Mouse (Mus musculus) mouse trophoblast stem cell (cell line): ENCODE measurements around the gene Syn3.

ENCODE experiments used
- in situ Hi-C, 2 experiments: fragments of 300-500 bp; cut with MseI, MboI; formaldehyde crosslinking; loops; 2 replicates in 1 of 2; 3 replicates in 1 of 2; pipeline ENCODE4 v1.15.1; 2025

Gene Syn3

DNA sequence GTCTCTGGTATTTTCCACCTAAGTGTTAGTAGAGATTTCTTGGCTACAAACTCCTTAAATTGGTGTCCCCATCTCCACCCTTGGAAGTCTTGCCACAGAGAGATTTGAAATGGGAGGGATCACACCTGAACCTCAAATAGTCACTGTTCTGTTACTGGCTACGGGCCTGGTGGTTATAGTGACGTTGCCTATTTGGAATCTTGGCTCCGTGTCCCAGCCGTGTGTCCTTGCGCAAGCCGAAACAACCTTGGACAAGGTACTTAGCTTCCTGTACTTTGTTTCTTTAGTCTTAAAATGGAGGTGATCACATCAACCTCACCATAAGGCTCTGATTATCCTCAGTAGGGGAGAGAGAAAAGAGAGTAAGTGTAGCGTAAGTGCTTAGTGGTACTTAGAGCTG lies 212.2 kb downstream of the Syn3 start:
- in situ Hi-C loops: no loop called here

DNA sequence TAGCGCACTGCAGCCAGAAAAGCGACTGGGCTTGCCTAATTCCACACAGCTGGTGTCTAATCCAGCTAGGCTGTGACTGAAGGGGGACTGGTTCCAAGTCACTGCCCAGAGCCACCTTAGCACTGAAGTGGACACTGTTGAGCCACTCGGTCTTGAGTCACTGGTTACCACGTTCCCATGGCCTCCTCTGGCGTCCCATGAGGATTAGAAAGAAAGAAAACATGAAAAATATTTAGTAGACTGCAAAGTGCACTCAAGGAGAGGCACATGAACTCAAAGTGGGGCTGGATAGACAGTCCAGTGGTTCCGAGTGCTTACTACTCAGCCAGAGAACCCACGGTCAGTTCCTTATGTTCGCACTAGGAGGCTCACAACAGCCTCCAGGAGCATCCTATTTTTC lies 217.5 kb downstream of the Syn3 start:
- in situ Hi-C loops: no loop called here

DNA sequence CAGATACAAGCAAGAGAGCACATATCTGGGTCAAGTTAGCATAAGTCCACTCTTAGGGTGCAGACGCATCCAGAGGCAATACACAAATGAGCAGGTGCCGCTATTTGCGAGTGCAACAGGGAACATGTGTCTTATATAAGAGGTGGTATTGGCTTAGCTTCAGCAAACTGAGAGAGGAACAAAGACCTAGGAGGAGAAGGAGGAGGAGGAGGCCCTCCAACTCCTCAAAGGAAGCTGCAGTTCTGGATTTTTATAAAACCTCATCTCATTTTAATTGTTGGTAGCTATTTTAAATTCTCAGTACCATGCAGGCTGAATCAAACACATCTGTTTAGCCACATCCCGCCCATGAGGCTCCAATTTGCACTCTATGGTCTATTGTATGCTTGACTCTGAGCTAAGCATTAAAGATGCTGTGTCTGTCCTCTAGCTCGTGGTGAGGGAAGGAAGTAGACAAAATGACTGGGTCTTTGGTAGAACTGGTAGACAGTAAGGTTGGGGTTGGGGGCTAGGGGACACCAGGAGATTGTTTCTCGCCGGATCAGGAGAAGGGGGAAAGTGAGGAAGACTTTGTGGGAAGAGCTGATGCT lies 219.0 kb downstream of the Syn3 start:
- in situ Hi-C loops: no loop called here

DNA sequence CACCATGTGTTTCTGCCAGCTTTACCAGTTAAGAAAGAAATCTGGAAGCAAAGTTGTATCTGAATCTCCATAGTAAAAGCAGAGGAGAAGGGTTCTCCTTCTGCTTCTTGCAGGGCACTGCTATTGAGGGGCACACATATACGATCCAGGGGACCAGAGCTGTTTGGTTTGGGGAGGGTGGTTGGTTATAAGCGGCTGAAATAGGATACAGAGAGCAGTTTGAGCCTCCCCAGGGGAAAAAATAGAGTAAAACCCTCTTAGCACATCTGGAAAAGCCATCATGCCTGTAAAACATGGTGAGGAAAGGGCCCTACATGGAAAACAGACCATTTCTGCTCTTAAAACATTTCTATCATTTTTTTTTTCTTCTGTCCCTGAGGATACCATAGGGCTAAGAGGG lies 220.2 kb downstream of the Syn3 start:
- in situ Hi-C loops: no loop called here

DNA sequence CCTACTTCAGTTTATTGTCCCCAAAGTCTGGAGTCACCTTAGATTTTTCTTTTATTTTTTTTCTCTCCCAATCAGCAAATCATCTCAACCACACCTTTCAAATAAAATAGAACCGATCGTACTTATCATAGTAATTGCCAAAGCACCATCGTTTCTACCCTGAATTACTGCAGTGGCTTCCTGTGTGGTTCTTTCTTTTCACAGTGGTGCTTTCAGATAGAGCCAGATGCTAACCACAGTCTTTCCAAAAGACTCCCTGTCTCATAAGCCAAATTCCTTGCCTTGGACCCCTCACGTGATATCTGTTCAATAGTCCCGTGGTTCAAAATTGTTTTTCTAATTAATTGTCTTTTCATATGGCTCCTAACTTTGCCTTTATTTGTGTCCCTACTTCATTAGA lies 221.4 kb downstream of the Syn3 start:
- in situ Hi-C loops: no loop called here

DNA sequence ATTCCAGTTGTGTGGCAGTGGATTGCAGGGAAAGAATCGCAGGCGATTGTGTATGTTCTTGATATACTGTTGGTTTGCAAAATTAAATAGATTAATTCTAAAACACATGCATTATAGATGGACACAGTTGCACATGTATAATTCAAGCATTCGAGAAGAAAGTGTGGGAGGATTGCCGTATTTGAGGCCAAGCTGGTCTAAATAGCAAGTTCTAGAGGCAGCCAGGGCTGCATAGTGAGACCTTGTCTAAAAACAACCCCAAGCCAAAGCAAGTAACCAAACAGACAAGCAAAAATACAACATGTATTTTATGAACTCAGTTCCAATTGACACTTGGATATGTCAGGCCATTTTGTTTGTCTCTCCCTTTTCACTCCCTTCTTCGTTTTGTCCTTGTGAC lies 223.1 kb downstream of the Syn3 start:
- in situ Hi-C loops: no loop called here

DNA sequence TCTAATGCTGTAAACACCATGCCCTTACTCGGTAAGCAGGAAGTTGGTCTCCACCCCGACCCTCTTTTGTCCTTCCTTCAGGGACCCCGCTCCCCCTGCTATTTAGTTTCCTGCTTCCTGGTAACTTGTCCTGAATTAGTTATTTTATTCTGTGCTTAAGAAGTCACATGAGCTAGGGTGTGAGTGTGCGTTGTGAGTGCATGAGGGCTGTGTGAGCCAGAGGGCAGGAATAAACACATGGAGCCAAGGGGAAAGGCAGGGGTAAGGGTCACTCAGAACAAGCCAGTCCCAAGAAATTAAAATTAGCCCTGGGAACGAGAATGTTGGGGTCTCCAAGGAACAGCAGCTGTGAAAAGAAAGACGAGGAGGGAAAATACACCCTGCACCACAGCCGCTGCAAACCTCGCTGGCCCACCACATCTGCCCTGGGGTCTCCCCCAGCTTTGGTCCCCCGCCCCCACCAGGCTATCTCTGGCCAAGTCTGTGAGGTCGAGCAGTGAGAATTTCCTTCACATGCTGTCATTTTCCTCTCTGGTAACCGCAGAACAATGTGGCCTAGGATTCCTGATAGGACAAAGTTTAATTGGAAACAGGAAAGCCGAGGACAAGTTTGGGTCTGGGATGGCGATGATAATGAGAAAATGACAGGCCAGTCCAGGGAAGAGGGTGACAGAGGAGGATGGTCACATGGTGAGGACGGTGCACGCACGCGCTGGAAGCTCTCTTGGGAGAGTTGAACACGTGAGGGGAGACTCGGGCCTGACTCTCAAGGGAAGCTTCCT lies 225.1 kb downstream of the Syn3 start:
- in situ Hi-C loops: no loop called here

DNA sequence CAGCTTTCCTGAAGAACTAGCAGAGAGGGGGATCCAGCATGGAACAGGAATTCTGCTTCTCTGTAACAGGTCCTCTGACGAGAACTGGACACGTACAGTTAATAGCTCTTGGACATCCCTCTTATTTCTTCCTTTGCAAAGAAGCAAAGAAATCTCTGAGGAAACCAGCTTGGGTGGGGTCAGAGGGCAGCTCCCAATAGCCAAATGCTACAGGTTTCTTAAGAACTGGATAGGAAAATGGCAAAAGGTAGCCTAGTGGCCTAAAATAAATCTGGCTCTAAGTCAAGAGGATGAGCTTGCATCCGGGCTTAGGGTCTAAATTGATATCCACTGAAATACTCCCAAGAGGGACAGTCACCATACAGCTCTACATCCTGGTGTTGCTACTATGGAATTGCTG lies 225.9 kb downstream of the Syn3 start:
- in situ Hi-C loops: no loop called here

DNA sequence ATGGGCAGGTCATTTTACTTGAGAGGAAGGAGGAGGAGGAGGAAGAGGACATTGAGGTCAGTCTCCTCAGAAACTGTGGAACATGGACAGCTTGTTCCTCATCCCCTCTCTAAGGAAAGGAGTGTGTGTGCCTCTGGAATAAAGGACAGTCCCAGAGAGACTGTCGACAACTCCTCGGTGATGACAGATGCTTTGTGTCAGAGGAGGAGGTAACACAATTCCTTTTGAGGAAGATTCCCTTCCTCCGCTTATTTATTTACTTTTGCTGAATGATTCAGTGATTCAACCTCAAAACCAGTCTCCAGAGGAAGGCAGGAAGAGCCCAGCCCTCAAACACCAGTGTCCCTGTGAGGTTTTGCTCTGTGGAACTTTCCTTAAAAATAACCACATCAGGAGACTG lies 228.4 kb downstream of the Syn3 start:
- in situ Hi-C loops: no loop called here

DNA sequence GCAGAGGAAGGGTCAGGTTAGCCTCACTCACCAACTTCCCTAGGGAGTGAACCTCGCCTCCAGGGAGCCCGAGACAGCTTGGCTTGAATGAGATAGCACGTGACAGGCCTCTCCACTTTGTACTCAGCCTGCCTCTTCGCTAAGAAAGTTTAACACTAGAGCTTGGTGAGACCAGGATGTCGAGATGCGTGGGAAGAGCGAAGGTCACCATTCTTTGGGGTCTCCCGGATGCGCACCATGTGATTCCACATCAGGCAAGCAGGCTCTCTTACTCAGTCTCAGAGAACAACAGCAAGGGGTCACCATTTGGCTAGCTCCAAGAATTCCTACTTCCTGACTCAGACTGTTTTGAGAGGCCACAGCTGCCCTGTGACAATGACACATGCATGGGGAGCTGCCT lies 234.1 kb downstream of the Syn3 start:
- in situ Hi-C loops: no loop called here

DNA sequence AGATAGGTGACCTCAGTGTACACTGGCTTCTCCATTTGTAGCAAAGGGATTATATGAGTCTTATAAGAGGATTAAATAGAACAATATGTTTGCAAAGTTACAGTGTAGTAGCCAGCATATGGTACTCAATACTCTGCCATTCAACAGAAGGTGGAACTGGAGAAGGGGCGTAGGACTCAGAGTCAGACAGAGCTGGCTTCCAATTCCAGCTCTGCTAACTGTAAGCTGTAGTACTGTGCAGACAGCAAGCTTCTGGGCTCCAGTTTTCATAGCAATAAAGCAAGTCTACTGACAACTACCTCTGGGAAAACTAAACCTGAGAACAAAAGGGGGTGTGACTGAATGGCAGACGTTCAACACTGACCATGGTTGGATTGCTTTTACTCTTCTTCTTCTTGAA lies 237.0 kb downstream of the Syn3 start:
- in situ Hi-C loops: no loop called here

DNA sequence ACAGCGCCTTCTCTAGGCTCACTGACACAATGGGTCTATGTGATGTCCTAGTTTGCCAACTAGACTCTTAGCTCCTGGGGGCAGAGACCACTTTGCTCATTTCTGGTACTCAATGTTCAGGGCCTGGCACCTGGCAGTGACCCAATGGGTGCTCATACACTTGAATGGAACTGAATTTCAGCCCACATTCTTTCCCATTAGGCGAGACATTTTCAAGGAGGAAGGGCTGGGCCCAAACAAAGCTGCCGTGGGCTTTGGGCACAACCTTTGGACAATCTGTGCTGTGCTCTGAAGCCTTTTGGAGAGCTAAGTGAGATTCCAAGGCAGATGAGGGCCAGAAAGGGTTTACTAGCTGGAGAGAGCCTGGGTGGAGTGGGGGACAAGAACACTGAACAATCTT lies 239.7 kb downstream of the Syn3 start:
- in situ Hi-C loops: no loop called here

DNA sequence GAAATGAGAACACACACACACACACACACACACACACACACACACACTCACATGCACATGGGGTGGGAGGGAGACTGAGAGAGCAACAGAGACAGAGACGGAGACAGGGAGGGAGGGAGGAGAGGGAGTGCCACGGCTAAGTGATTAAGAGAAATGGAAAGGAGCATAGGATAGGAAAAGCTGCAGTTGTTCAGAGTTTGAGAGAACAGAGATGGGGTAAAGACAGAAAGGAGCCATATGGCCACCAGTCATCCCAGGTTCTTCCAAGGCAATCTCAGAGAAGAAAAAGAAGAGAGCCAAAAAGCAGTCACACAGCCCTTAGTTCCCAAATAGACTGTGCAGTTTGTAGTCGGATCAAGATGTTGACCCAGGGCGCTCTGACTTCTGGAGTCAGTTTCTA lies 240.7 kb downstream of the Syn3 start:
- in situ Hi-C loops: no loop called here

DNA sequence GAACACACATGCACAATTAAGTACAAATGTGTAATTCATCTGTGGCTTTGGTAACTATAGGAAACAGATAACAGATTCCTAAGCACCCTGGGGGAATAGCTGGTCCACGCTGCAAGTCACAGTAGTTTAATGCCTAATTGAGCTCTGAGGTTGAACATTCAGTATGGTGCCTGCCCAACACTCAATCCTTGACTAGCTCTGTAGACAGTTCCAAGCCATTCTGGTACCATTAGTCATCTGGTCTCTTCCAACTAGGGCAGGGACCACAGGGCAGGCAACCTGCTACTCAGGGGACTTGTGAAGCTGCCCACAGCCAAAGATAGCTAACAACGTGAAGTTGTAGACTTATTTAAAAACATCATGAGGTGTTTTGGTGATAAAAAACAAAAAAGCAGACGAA lies 241.7 kb downstream of the Syn3 start:
- in situ Hi-C loops: no loop called here

DNA sequence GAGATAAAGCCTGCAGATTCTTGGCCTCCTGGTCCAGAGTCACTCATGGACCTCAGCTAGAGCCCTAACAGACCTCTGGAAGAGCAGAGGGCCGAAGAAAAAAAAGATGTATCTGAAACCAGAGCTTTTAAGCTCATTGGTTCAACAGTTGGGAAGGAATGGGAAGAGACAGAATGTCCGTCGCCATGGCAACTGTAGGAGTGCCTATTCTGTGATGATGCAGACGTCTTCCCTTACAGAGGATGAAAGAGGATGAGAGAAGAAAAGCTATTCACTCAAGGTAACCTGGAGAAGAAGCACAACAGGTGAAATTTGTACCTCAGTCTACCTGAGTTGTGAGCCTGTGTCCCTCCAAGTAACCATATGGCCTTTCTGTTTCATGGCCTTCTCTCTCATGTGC lies 242.5 kb downstream of the Syn3 start:
- in situ Hi-C loops: no loop called here

DNA sequence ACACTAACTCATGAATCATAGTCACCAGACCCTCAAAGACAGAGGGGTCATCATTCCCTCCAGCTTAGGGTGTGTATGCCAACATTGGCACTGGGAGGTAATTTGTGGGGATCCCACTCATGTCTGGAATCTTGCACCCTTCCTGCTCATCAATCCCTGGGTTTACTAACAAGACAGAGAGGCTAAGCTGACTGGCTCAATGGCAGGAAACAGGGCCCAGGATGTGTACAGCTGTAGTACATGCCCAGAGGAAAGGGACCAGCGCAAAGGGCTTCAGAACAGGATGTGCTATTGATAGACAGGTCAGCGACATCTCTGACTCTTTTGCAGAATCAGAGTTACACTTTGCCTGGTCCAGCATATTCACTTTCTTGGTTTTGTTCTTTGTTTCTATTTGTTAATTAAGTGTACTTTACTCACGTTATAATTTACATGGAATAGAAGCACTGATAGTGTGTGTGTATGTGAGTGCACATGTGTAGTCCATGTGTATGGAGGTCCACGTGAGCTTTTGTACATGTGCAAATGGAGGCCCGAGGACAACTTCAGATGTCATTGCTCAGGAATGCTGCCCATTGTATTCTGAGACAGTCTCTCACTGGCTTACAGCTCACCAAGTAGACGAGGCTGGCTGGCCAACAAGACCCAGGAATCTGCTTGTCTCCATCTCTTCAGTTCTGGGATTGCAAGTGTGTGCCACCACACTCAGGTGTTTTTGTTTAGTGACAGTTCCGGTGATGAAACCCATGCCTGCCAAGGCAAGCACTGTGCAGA lies 248.4 kb downstream of the Syn3 start:
- in situ Hi-C loops: no loop called here

DNA sequence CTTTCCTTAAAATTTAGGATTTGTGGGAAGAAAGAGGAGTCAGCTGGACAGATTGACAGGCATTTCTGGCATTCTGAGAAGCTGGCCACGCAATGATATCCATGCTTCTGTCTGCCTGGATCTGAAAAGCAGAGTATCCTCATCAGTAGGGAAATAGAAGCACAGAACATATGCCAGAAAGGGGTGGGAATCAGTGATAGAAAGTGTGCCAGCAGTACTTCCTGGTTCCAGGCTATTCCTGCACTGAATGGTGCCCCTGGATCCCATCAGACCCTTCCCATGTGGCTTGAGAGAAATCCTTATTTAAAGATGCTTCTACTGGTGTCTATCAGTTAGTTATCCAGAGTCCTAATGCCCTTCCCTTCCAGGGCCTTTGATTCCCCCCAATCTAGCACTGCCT lies 249.4 kb downstream of the Syn3 start:
- in situ Hi-C loops: no loop called here

DNA sequence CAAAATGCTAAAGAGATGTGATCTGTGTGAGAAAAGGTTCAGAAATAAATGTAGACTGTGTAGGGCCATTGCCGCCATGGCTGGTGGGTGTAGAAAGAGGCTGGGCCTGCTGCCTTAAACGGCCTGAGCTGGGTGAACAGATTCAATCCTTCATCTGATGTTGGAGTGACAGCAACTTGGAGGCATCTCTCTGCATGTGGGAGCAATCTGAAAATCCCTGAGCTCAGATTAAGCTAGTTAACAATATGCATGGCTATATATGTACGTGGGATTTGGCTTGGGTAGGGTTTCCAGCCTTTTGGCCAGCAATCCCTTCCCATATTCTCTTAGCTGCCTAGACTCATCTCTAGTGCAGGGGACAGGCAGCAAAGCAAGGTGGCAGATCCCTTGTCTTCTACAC lies 249.9 kb downstream of the Syn3 start:
- in situ Hi-C loops: no loop called here

DNA sequence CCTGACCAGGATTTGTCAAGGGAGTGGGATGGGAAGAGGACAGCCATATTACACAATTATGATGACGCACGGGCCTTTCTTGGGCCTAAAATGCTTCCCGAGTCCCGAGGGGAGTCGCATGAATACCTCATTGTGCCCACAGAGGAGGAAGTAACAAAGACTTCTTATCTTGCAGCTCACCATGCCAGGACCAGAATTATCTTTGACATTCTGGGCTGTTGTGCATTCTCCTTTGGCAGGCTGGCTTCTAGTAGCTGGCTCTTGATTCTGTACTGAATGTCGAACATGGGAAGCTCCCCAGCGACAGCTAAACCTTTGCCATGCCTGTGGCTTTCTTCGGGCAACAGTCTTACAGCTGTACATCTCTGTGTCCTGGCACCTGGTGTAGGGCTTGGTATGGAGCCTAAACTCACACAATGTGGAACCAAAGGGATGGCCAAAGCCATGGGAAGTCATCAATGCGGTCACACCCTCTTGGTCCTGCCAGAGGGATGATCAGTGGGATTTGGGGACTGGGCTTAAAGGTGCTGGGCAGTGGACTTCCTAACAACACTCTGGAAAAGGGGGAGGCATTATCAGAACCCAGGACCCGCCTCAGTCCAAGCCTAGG lies 250.5 kb downstream of the Syn3 start:
- in situ Hi-C loops: no loop called here

DNA sequence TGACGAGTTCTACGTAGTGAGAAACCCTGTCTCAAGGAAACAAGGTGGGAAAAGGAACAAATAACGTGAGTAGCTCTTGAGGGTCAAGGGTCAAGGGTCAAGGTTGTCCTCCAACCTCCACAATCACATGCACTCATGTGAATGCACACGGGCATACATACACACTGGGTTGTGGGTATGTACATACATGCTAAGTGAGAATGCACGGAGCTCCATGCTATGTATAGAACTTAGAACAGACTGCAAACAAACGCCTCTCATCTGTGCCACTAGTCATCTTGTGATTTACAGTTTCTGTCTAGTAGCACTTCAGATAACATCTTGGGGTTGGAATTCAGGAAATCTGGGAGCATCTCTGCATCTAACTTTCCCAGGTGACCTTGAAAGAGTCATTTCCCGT lies 253.3 kb downstream of the Syn3 start:
- in situ Hi-C loops: no loop called here

DNA sequence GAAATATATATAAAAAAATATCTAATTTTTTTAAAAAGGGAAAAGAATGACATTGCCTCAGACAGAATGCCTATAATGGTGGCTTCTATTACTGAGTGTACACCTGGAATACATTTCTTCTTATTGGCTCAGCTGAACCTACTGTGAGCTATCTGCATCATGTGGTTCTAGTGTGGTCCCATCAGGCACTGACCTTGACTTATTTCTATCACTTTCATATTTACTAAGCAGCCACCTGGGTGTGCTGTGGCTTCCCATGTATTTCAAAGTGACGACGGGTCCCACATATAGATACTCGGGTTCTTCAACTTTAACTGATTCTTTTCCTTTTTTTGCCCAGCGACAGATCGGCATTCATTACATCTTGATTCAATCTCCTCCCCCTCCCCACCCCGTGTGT lies 255.2 kb downstream of the Syn3 start:
- in situ Hi-C loops: no loop called here

DNA sequence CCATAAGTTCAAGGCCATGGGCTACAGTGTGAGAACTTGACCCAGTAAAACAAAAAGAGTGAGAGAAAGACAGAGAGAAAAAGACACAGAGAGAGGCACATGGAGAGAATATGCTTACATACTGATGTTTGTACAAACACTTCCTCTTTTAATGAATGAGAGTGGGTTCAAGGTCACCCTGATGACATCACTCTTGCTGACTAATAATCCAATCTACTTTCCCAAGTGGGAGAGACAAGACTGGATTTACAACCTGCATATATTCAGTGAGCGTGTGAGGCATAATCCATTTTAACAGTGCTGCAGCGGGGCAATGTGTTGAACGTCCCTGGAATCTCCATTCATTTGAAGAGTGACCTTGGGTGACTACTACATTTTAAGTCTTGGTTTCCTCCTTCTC lies 256.0 kb downstream of the Syn3 start:
- in situ Hi-C loops: no loop called here

DNA sequence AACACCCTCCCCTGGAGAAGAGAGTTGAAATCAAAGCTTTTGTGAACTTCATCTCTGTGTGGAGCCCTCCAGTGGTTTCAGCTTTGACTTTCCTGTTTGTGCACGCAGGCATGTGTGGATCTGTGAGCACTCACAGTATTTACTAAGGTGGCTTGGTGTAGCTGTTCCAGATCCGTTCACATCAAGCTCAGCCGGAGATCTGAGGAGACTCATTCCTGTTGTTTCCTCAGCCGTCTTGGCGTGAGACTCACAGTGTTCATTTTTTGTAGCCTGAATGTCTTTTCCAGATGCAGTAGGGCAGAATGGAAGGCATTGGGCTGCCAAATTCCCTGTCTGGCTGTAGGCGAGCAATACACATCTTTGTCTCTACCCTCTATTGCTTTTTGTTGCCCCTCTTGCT lies 268.7 kb downstream of the Syn3 start:
- in situ Hi-C loops: no loop called here
